Mouse (Mus musculus): ENCODE results near the gene Acsm2. TPM values are rescaled to one million over a fixed set of nuclear protein-coding genes. Genes with fewer than 3 reads are reported as not detected.

Acsm2 gene
- 0.02 TPM in 1 of 2 replicates, not detected in the other for polyA plus RNA-seq (2012; rRNA removed)

GRCm38 (mm10) chr7:119554040-119554439 lies at the start of gene Acsm2:
Gene Acsm2, plus strand, starts transcription at chr7:119554340.

GRCm38 (mm10) chr7:119519163-119519562 lies 35.0 kb upstream of the Acsm2 start, which contains the start of gene Acsm5:
Gene Acsm5, plus strand, starts transcription at chr7:119519463.

GRCm38 (mm10) chr7:119523389-119523788 lies 30.8 kb upstream of the Acsm2 start, which contains the start of gene Pdilt:
Gene Pdilt, minus strand, starts transcription at chr7:119523489.

GRCm38 (mm10) chr7:119606664-119607076 lies 52.5 kb downstream of the Acsm2 start, which contains the start of gene Acsm1:
Gene Acsm1, plus strand, starts transcription at chr7:119607026.

Other genes with a start within 250 kb of the Acsm2 start
- gene Gp2, start 95.1 kb upstream of the Acsm2 start, polyA plus RNA-seq (2012; rRNA removed): 0.01 TPM in 1 of 2 replicates, not detected in the other
- 0.01 TPM in 1 of 2 replicates, not detected in the other for gene Umod, start 75.1 kb upstream of the Acsm2 start, polyA plus RNA-seq (2012; rRNA removed)
- 0.65 and 0.96 TPM in 2 replicates for gene Acsm5, start 34.9 kb upstream of the Acsm2 start, polyA plus RNA-seq (2012; rRNA removed)
- 0.08 and 0.17 TPM in 2 replicates for gene Pdilt, start 30.9 kb upstream of the Acsm2 start, polyA plus RNA-seq (2012; rRNA removed)
- gene Acsm1, start 52.7 kb downstream of the Acsm2 start, polyA plus RNA-seq (2012; rRNA removed): 87.3 and 97.2 TPM in 2 replicates
- gene Acsm4, start 135.7 kb downstream of the Acsm2 start, polyA plus RNA-seq (2012; rRNA removed): not detected in 2 replicates
- 10.8 and 11.2 TPM in 2 replicates for gene Thumpd1, start 166.5 kb downstream of the Acsm2 start, polyA plus RNA-seq (2012; rRNA removed)
- 28.0 and 37.2 TPM in 2 replicates for gene Acsm3, start 206.6 kb downstream of the Acsm2 start, polyA plus RNA-seq (2012; rRNA removed)
- 11.1 and 15.1 TPM in 2 replicates for gene Rexo5, start 239.7 kb downstream of the Acsm2 start, polyA plus RNA-seq (2012; rRNA removed)
- 3.5 and 3.8 TPM in 2 replicates for gene Eri2, start 239.7 kb downstream of the Acsm2 start, polyA plus RNA-seq (2012; rRNA removed)